Mouse (Mus musculus) erythroblast, adult 5-6 weeks (primary cell): Measurements from ENCODE around the gene Ufm1. TPM values are rescaled to one million over a fixed set of nuclear protein-coding genes. Genes with fewer than 3 reads are reported as not detected.

ENCODE experiments used
- ATAC-seq: replicated peaks from 2 replicates; pipeline ENCODE4 v1.8.0; 2016; ENCODE audit warnings: moderate number of reproducible peaks, mild to moderate bottlenecking, moderate TSS enrichment, inconsistent platforms; ENCODE audit not compliant: poor library complexity, low FRiP score, severe bottlenecking
- total RNA-seq, 2 experiments: library from RNA; stranded (forward) in 1 of 2; stranded (reverse) in 1 of 2; fragments of 150-400 nt in 1 of 2; fragments of 200-764, 138-1000 nt in 1 of 2; gene quantifications; 2 replicates each; pipeline versions ENCODE4 v1.2.3 to v1.2.4; 2015 to 2017; ENCODE audit warnings: low replicate concordance in 2 of 2

The Ufm1 gene
- total RNA-seq (2015; ENCODE audit: low replicate concordance) (7.3 and 42.3 TPM in 2 replicates), total RNA-seq (2017; ENCODE audit: low replicate concordance) (4.3 and 16.0 TPM in 2 replicates)

DNA sequence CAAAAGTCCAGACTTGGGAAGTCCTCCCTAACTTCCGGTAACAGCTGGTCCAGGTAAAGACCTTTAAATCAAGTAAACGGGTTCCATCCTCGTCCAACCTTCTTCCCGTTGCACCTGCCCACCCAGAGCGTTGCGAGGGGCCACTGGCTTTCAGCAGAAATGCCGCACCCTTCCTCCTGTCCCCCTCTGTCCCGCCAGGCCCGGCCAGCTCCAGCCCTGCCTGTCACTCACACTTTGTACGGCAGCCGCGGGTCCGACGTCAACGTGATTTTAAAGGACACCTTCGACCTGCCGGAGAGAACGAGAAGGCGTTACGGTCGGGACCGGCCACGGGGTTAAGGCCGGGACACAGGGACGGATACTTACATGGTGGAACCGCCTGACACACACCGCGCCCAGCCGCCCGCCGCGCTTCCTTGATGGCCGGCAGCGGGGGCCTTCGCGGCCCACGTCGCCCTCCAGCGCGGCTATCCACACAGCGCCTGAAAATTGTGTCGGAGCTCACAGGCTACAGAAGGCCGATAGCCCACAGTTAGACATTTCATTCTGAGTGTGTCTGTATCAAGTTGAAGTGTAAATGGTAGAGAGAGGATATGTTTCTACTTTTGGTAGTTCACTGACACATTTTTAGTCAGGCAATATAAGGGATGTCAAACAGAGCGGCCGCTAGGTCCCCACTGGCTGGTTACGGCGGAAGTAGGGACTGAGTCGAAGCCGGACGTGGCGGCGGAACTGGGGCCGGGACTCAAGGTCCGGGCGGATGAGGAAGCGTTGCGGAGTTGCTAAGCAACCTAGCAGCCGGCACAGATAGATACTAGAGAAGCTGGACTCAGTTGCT, at the start of gene Ufm1:
TSS of gene Ufm1 (minus strand) at position 448 of the 838 bp plus-strand sequence.
- peak; percentile 98 for ATAC-seq

DNA sequence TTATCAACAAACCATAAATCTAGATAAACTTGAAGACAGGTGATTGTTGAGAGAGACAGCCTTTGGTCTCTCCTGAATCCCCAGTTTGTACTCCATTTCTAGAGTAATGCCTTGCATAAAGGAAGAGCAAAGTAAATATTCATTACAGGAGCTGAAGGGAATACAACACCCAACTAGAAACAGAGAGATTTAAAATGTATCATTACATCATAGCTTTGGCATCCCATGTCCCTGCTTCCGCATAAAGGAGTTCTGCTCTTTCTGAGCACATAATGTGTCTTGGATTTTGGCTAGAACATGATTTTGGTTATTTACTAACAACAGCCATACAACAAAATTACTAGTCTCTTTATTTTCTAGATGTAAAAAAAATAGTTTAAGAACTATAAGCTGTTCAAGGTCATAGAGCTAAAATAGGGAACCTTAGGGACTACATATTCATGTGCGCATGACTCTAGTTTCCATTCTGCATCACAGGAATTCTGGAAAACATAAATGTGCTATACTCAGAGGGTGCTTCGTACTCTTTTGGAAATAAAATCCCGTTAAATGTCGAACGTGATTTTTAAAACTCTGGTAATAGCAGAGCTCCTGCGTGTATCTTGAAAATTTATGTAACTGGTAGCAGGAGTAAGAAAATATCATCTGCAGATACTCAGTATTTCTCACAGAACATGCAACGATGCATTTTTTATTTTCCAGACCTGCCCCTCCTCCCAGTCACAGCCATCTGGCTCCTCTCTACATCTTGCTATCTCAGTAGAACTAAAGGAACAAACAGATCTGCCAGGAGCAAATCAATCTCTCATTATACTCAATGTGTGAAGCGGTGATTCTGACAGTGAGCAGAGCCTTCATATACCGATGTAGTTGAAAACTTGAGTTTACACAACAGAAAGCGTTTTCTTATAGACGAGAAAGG, 27.2 kb upstream of the Ufm1 start:
- ATAC-seq: no peak

- no peak for ATAC-seq
Observed at GRCm38 (mm10) chr3:53871596-53871995, 8.0 kb upstream of the Ufm1 start.

DNA sequence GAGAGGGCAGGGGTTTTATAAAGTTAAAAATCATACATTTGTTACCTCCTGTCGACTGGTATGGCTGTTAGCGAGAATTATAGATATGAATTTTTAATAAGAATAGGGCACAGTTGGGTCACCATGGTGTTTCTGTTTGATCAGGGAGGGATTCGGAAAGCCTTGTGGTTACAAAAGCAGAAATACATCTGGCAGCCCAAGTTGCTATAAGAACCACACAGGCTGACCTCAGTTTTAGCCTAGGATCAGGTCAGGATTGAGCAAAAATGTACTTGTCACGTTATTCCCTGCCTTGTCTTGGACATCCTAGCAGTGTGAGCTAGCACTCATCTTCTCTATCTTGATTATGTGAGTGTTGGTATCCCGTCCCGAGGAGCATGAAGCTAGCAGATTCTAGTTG, 6.9 kb upstream of the Ufm1 start:
- no peak for ATAC-seq

DNA sequence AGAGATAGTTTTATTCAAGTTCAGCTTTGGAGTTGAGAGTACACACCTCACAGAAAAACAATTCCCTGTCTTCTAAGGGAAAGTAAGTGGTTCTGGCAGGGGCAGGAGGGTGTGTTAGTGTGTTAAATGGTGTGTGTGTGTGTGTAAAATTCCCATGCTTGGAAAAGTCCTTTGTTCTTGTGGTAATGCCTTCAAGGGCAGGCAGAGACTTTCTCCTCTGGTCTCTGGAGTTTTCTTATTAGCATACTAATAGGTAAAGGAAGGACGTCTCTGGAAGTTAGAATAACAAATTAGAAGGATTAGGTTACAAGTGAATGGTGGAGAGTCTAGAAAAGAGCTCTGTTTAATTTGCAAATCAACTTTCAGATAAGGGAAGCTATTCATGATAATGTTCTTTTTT, 5.6 kb upstream of the Ufm1 start:
- no peak for ATAC-seq

GRCm38 (mm10) chr3:53868212-53868611, 4.6 kb upstream of the Ufm1 start:
- ATAC-seq: no peak

- ATAC-seq: no peak
Observed at GRCm38 (mm10) chr3:53854831-53855230, 8.8 kb downstream of the Ufm1 start.

DNA sequence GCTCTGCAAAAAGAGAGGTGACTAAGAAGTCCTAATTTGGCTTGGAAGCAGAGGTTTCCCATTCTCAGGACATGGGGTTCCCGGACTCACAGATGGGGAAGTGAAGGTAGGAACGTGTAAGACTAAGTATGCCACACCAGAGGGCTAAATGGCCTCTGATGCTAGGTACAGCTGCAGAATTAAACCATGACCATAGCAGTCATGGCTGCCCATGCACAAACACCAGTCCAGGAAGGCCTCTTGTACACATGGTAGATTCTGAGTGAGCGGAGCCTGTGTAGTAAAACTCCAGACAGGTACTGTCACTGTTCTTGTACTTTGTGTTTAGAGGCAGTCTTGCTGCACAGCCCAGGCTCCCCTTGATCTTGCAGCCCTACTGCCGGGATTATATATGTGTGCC, 9.4 kb downstream of the Ufm1 start:
- no peak for ATAC-seq

DNA sequence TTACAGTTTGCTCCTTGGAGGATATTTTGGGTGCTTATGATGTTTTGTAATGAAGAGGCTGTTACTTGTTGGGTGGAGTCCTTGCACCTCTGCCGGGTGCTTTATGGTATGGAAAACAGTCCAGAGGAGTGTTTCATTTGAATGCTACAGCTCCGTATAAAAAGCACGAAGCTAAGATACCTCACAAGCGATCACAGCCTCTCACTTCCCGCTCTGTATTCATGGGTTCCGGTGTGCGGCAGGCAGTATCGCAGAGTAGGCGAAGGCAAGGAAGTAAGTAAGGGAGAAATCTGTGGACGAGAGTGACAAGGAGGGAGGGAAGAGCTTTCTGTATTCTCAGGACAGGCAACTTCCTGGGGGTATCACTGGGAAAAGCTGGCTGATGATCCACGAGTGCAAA, 15.4 kb downstream of the Ufm1 start:
- ATAC-seq: no peak

GRCm38 (mm10) chr3:53847726-53848125, 15.9 kb downstream of the Ufm1 start:
- no peak for ATAC-seq

DNA sequence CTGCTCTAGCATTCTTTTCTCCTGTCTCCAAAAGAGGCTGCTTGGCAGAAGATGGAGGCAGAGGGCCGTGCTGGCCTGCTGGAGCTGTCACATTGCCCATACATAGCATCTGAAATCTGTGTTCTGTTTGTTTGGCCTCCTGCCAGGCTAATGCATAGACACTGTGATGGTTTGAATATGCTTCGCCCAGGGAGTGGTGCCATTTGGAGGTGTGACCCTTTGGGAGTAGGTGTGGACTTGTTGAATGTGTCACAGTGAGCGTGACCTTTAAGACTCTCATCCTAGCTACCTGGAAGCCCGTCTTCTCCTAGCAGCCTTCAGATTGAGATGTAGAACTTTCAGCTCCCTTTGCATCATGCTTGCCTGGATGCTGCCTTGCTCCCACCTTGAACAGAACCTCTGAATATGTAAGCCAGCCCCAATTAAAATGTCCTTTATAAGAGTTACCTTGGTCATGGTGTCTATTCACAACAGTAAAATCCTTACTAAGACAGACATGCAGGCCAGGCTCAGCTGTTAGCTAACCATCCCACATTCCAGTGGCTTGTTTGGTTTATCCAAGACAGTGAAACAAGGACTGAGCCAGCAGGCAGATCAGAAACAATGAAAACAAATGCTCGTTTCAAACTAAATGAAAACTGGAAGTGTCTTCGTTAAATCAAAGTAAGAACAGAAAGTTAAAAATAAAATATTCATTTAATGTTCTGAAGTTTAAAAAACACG, 17.3 kb downstream of the Ufm1 start:
- no peak for ATAC-seq

GRCm38 (mm10) chr3:53844786-53845185, 18.8 kb downstream of the Ufm1 start, which contains the start of gene Gm10985:
Gene Gm10985 (plus strand): TSS chr3:53845086.
- ATAC-seq: no peak

DNA sequence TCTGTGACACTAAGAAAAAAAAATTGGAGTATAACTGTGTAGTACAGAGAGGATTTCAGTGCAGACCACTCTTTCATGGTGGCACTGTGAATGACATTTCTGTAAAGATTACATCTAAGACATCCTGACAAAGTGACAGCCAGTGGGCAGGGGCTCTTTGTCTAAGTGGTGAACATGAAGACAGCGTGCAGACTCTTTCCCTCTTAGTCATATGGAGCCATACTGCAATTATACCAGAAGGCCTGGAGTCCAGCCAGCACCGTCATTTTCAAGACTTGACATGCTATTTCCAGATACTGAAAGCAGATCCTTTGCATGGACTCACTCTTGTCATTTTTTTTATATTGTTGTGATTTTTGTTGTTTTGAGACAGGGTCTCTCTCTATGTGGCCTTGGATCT, 29.4 kb downstream of the Ufm1 start:
- no peak for ATAC-seq

- ATAC-seq: no peak
Observed at GRCm38 (mm10) chr3:53813421-53813977, 50.1 kb downstream of the Ufm1 start.

Other genes with a start within 250 kb of the Ufm1 start
- not detected in 2 replicates for gene Frem2, start 206.5 kb downstream of the Ufm1 start, total RNA-seq (2015; ENCODE audit: low replicate concordance)
- gene Frem2, start 206.5 kb downstream of the Ufm1 start, total RNA-seq (2017; ENCODE audit: low replicate concordance): not detected in 2 replicates
- gene Gm10985, start 18.7 kb downstream of the Ufm1 start, total RNA-seq (2015; ENCODE audit: low replicate concordance): not detected in 2 replicates
- not detected in 2 replicates for gene Gm10985, start 18.7 kb downstream of the Ufm1 start, total RNA-seq (2017; ENCODE audit: low replicate concordance)